ENCODE assay signal across 9 mouse cellular contexts in genomic region chr9:76235945-76236503, GRCm38 (mm10). TPM values are rescaled to one million over a fixed set of nuclear protein-coding genes. Genes with fewer than 3 reads are reported as not detected.
A peak's percentile ranks its signal among the peaks of the same experiment; 100 is the strongest.
DNase-seq lines count a peak whose midpoint lies in the region; ATAC-seq and TF ChIP-seq lines count a peak whose summit lies in the region.
"Had no signal": no experiment of that assay in that cellular context is flagged by ENCODE, and none has a peak within 500 bp of the region (broad histone marks: within the 10 kb centered on the region; RNA-seq: fewer than 3 reads in every experiment).

No protein-coding gene starts in this region.

- no peak for DNase-seq in layer of hippocampus, adult 2 months (ENCODE audit: low spot score in 2 of 2)
- no peak for DNase-seq in layer of hippocampus, adult 9-11 months
- DNase-seq in liver, postnatal 0 days: peak; percentile 38
- DNase-seq in right cerebral cortex, postnatal 10 days (ENCODE audit: low spot score in 2 of 2): no peak

- peak overlapping the region; percentile 54 for H3K4me3 ChIP-seq in layer of hippocampus, adult 2 months
- H3K4me3 ChIP-seq in forebrain, embryonic 13.5 days: peak overlapping the region; percentile 40
- peak overlapping the region; percentile 33 for H3K4me3 ChIP-seq in hindbrain, embryonic 13.5 days
- H3K4me3 ChIP-seq in liver, postnatal 0 days (ENCODE audit: low read depth, low read length): peak overlapping the region; percentile 52
- H3K4me3 ChIP-seq in olfactory bulb, adult 2 months (ENCODE audit: insufficient read depth, low read depth, low read length): peak overlapping the region; percentile 45

- H3K9me3 ChIP-seq in forebrain, embryonic 13.5 days (replicated peaks): no peaks in the 10 kb centered on the region
- H3K9me3 ChIP-seq in hindbrain, embryonic 13.5 days: no peaks in the 10 kb centered on the region
- no peaks in the 10 kb centered on the region for H3K9me3 ChIP-seq in liver, postnatal 0 days (ENCODE audit: low read length)

- peaks cover 6% of the 10 kb centered on the region for H3K4me1 ChIP-seq in forebrain, embryonic 13.5 days
- H3K4me1 ChIP-seq in hindbrain, embryonic 13.5 days (replicated peaks): peaks cover 7% of the 10 kb centered on the region
- H3K4me1 ChIP-seq in liver, postnatal 0 days (ENCODE audit: insufficient read depth): 0 out of 2 replicates have a peak, but pooled peaks cover 5% of the 10 kb centered on the region
- peaks cover 2% of the 10 kb centered on the region; the same call in 1 of the 2 replicates for H3K4me1 ChIP-seq in olfactory bulb, adult 2 months (ENCODE audit: control insufficient read depth, insufficient read depth, low read length)

- H3K4me2 ChIP-seq in forebrain, embryonic 13.5 days: peak overlapping the region; percentile 73
- H3K4me2 ChIP-seq in hindbrain, embryonic 13.5 days: peak overlapping the region; percentile 58
- peak overlapping the region; percentile 77 for H3K4me2 ChIP-seq in liver, postnatal 0 days (ENCODE audit: low read depth, low read length)

- peak overlapping the region; percentile 62 for H3K9ac ChIP-seq in forebrain, embryonic 13.5 days
- peak overlapping the region; percentile 30; the same call in 1 of the 2 replicates for H3K9ac ChIP-seq in hindbrain, embryonic 13.5 days
- peak overlapping the region; percentile 59 for H3K9ac ChIP-seq in liver, postnatal 0 days (replicated peaks)

- no peaks in the 10 kb centered on the region for H3K36me3 ChIP-seq in forebrain, embryonic 13.5 days (ENCODE audit: poor library complexity, severe bottlenecking)
- H3K36me3 ChIP-seq in hindbrain, embryonic 13.5 days: no peaks in the 10 kb centered on the region
- H3K36me3 ChIP-seq in liver, postnatal 0 days (replicated peaks; ENCODE audit: insufficient read depth, low read length): no peaks in the 10 kb centered on the region

- no peaks in the 10 kb centered on the region for H3K27me3 ChIP-seq in forebrain, embryonic 13.5 days
- H3K27me3 ChIP-seq in hindbrain, embryonic 13.5 days: no peaks in the 10 kb centered on the region
- no peaks in the 10 kb centered on the region for H3K27me3 ChIP-seq in liver, postnatal 0 days (ENCODE audit: insufficient read depth, low read length)

- TF ChIP-seq POLR2A in olfactory bulb, adult 2 months (IDR thresholded peaks at IDR 0.05; ENCODE audit: insufficient read depth, low read depth, low read length): no peak

- no peak for TF ChIP-seq CTCF in layer of hippocampus, adult 2 months (conservative IDR thresholded peaks at IDR 0.05)
- no peak for TF ChIP-seq CTCF in liver, postnatal 0 days (IDR thresholded peaks at IDR 0.05; ENCODE audit: low read depth)
- no peak for TF ChIP-seq CTCF in olfactory bulb, adult 2 months (IDR thresholded peaks at IDR 0.05; ENCODE audit: insufficient read depth, low read depth, low read length)

- no peak overlapping the region for H3K27ac ChIP-seq in layer of hippocampus, adult 2 months
- H3K27ac ChIP-seq in forebrain, embryonic 13.5 days: no peak overlapping the region
- peak overlapping the region; percentile 50; the same call in 1 of the 2 replicates for H3K27ac ChIP-seq in hindbrain, embryonic 13.5 days
- H3K27ac ChIP-seq in liver, postnatal 0 days (ENCODE audit: low read depth): peak overlapping the region; percentile 66
- H3K27ac ChIP-seq in olfactory bulb, adult 2 months (ENCODE audit: insufficient read depth, low read depth, low read length): no peak overlapping the region

- 2% methylated on average over 14 of the region's 14 CpGs for WGBS in forebrain, embryonic 13.5 days
- 3% methylated on average over 14 of the region's 14 CpGs for WGBS in hindbrain, embryonic 13.5 days
- WGBS in liver, postnatal 0 days (ENCODE audit: insufficient replicate concordance): 5% methylated on average over 14 of the region's 14 CpGs
- WGBS in olfactory bulb, adult 2 months: 3% methylated on average over 14 of the region's 14 CpGs

- peak; percentile 40 for ATAC-seq in activated CD4-positive, CD25-positive, alpha-beta regulatory T cell, adult 4 months
- peak; percentile 76 for ATAC-seq in forebrain, embryonic 13.5 days
- ATAC-seq in hindbrain, embryonic 13.5 days (ENCODE audit: low FRiP score): peak; percentile 71
- peak; percentile 66 for ATAC-seq in liver, postnatal 0 days

- TF ChIP-seq EP300 in liver, postnatal 0 days (IDR thresholded peaks at IDR 0.05; ENCODE audit: low read depth): no peak

RNA-seq across cellular contexts. Expression of gene Gfral, which starts 22.6 kb away (rescaled TPM):
- not detected for total RNA-seq in layer of hippocampus, adult 2 months (2021)
- polyA plus RNA-seq in activated CD4-positive, CD25-positive, alpha-beta regulatory T cell, adult 4 months (2017; shearing (Covaris generic)): not detected
- not detected in 2 replicates for polyA plus RNA-seq in forebrain, embryonic 13.5 days (2015; fragmentation: Nextera tagmentation; extraction: Ambion mirVana)
- polyA plus RNA-seq in hindbrain, embryonic 13.5 days (2015; fragmentation: Nextera tagmentation; extraction: Ambion mirVana): not detected in 2 replicates
- polyA plus RNA-seq in liver, postnatal 0 days (2015; fragmentation: Nextera tagmentation; extraction: Ambion mirVana): not detected in 2 replicates
- not detected in 2 replicates for polyA plus RNA-seq in olfactory bulb, adult 2 months (2012; ENCODE audit: insufficient read depth, insufficient read length, low replicate concordance, missing spikeins)
- total RNA-seq: left cerebral cortex, postnatal 36 days had no signal

Comparison
In these comparisons a context has a peak if more than half of its experiments do, and no peak if none do; other contexts are left out.
1. H3K27ac ChIP-seq: peak in hindbrain, embryonic 13.5 days (single experiment) and liver, postnatal 0 days (single experiment); none in layer of hippocampus, adult 2 months (single experiment), forebrain, embryonic 13.5 days (single experiment) and olfactory bulb, adult 2 months (single experiment).
2. Peak in every context shown above with its lines, with median percentiles within 50 percentile points of each other: H3K4me3 ChIP-seq, ATAC-seq, H3K4me2 ChIP-seq and H3K9ac ChIP-seq.